Mouse (Mus musculus): Measurements from ENCODE around the gene Poln. TPM values are rescaled to one million over a fixed set of nuclear protein-coding genes. Genes with fewer than 3 reads are reported as not detected.

Poln gene
- total and polyA plus RNA-seq, 2 experiments from 2014 or later, result 0.16 to 0.69 TPM

DNA sequence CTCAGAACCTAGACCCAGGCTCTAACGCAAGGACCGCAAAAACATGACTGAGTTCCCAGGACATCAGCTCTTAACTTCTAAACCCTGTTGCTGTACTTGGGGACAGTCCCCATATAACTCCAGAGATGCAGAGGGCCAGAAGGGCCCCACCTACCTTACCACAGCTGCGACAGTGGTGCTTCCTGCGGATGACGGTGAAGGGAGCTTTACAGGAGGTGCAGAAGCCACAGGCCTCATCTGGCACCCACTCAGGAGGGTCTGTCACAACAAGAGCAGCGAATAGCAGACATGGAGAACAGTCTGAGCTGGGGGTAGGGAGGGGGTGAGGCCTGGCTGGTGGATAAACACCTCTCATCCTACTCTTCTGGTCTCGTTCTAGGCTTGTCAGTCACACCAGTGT, 27.2 kb upstream of the Poln start:
- TF ChIP-seq CTCF (IDR thresholded peaks at IDR 0.05; ENCODE audit: low read depth), result no peak
- 0 out of 2 replicates have a peak, but pooled peaks cover 3% of the 10 kb centered on the region for H3K4me1 ChIP-seq (ENCODE audit: insufficient read depth, low read length)
- WGBS, result 87% methylated on average over 7 of the region's 7 CpGs
- no peak overlapping the region for H3K4me3 ChIP-seq (ENCODE audit: low read length)
- ATAC-seq (no peak), DNase-seq (ENCODE audit: low spot score) (no peak)
- no peak overlapping the region for H3K4me2 ChIP-seq (ENCODE audit: low read depth, low read length)
- H3K27ac ChIP-seq, result peak overlapping the region; percentile 8; the same call in 1 of the 2 replicates
- H3K27me3 ChIP-seq (ENCODE audit: insufficient read depth, low read length), result no peaks in the 10 kb centered on the region
- H3K9ac ChIP-seq (replicated peaks; ENCODE audit: low read length), result no peak overlapping the region
- H3K36me3 ChIP-seq (ENCODE audit: insufficient read depth, low read length), result no peaks in the 10 kb centered on the region
- no peaks in the 10 kb centered on the region for H3K9me3 ChIP-seq (ENCODE audit: low read length)

DNA sequence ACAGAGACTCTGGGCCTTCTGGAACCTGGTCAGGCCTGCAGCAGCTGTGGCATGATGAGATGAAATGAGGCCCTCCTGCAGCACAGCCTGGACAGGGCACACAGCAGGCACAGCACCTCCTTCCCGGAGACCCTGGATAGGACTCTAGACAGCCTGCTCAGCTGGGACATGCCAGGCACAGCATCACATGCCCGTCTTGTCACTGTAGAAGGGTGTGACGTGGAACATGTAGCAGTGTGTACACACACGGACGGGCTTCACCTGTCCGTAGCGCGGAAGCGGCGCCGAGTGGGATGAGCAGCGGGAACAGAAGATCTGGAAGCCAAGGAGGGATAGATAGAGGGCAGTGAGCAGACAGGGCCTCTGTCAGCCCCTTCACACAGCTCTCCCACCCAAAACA, 26.5 kb upstream of the Poln start:
- Histone ChIP-seq H3K4me2 (ENCODE audit: low read depth, low read length) (no peak overlapping the region), H3K4me1 (ENCODE audit: insufficient read depth, low read length) (no peaks in the 10 kb centered on the region), H3K27me3 (ENCODE audit: insufficient read depth, low read length) (no peaks in the 10 kb centered on the region), H3K27ac (no peak overlapping the region), H3K4me3 (ENCODE audit: low read length) (no peak overlapping the region), H3K9ac (replicated peaks; ENCODE audit: low read length) (no peak overlapping the region), H3K36me3 (ENCODE audit: insufficient read depth, low read length) (no peaks in the 10 kb centered on the region), H3K9me3 (ENCODE audit: low read length) (no peaks in the 10 kb centered on the region)
- TF ChIP-seq CTCF (IDR thresholded peaks at IDR 0.05; ENCODE audit: low read depth), result no peak
- WGBS, result 95% methylated on average over 12 of the region's 12 CpGs
- ATAC-seq (no peak), DNase-seq (ENCODE audit: low spot score) (no peak)

DNA sequence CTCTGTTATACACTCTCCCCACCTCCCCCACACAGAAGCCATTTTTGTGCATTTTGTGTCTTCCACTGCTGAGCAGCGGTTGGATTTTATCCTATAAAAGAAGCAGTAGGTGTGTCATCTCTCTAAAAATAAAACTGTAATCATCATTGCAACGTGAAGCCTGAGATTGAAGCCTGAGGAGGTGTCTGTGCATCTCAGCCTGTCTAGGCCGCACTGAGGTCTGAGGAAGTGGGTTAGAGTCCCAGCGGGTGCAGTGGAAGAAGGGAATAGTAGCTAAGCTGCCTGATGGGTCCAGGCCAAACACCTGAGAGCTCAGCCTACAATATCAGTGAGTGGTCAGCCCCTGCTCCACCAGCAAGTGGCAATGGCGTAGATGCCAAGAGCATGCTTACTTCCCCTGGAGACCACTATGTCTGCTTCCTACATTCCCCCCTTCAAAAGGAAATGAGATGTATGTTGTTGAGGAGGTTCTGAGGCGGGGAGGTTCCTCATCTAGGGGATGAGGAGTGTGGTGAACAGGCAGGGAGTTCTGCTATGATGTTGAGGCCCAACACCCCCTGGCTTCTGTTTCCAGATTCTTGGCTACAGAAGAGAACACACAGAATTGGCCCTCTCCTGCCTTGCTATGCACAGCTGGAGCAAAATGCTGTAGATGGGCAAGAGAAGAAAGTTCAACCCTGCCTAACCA, 25.9 kb upstream of the Poln start:
- Histone ChIP-seq H3K36me3 (ENCODE audit: insufficient read depth, low read length) (no peaks in the 10 kb centered on the region), H3K27ac (no peak overlapping the region), H3K27me3 (ENCODE audit: insufficient read depth, low read length) (no peaks in the 10 kb centered on the region), H3K4me3 (ENCODE audit: low read length) (no peak overlapping the region), H3K4me1 (ENCODE audit: insufficient read depth, low read length) (no peaks in the 10 kb centered on the region), H3K9ac (replicated peaks; ENCODE audit: low read length) (no peak overlapping the region), H3K9me3 (ENCODE audit: low read length) (no peaks in the 10 kb centered on the region), H3K4me2 (ENCODE audit: low read depth, low read length) (no peak overlapping the region)
- ATAC-seq (no peak), DNase-seq (ENCODE audit: low spot score) (no peak)
- TF ChIP-seq CTCF (IDR thresholded peaks at IDR 0.05; ENCODE audit: low read depth), result no peak
- WGBS, result 81% methylated on average over 6 of the region's 6 CpGs

DNA sequence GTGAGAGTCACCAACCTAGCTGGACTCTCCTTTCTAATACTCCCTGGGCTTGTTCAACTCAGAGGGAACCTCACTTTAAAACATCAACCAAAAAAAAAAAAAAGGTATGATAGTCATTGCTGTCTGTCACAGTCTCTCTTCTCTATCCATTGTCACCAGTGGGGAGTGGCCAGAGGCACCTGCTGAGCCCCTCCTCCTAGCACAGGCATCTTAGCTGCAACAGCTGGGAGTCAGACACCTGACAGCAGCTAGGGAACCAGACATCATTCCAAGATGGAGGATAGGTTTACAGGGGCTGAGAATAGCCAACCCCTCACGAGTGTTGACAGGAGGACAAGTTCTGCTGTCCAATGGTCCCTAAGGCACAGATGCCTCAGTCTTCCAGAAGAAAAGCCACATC, 25.2 kb upstream of the Poln start:
- Histone ChIP-seq H3K27me3 (ENCODE audit: insufficient read depth, low read length) (no peaks in the 10 kb centered on the region), H3K27ac (no peak overlapping the region)
- TF ChIP-seq CTCF (IDR thresholded peaks at IDR 0.05; ENCODE audit: low read depth), result no peak

DNA sequence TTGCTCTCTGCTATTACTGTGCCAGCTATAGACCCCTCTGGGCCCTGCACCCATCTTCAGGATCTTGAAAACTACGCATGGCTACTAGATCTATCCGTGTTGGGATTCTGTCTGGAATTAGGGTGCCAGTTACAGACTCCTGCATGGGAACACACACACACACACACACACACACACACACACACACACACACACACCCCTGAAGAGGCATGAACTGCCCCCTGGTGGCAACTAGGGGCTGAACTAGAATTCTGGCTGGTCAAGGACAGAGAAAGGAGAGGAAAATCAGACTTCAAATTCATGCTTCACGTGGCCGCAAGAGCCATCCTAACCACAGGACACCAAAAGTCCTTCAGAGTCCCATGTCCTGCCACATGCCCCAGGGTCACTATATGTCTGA, 22.6 kb upstream of the Poln start:
- Histone ChIP-seq H3K36me3 (ENCODE audit: insufficient read depth, low read length) (no peaks in the 10 kb centered on the region), H3K27ac (no peak overlapping the region), H3K4me2 (ENCODE audit: low read depth, low read length) (no peak overlapping the region), H3K9ac (replicated peaks; ENCODE audit: low read length) (no peak overlapping the region), H3K4me1 (ENCODE audit: insufficient read depth, low read length) (peaks cover 4% of the 10 kb centered on the region; the same call in 1 of the 2 replicates), H3K27me3 (ENCODE audit: insufficient read depth, low read length) (no peaks in the 10 kb centered on the region), H3K4me3 (ENCODE audit: low read length) (no peak overlapping the region), H3K9me3 (ENCODE audit: low read length) (no peaks in the 10 kb centered on the region)
- ATAC-seq (no peak), DNase-seq (ENCODE audit: low spot score) (peak; percentile 43)
- TF ChIP-seq CTCF (IDR thresholded peaks at IDR 0.05; ENCODE audit: low read depth), result peak; percentile 70
- 78% methylated on average over 4 of the region's 4 CpGs for WGBS

More for the DNA sequence above, 25.2 kb upstream of the Poln start:
- 43% methylated on average over 1 of the region's 1 CpGs for WGBS
- no peaks in the 10 kb centered on the region for H3K36me3 ChIP-seq (ENCODE audit: insufficient read depth, low read length)
- no peak for ATAC-seq
- DNase-seq (ENCODE audit: low spot score), result no peak
- no peak overlapping the region for H3K4me2 ChIP-seq (ENCODE audit: low read depth, low read length)
- H3K9me3 ChIP-seq (ENCODE audit: low read length), result no peaks in the 10 kb centered on the region
- H3K9ac ChIP-seq (replicated peaks; ENCODE audit: low read length), result no peak overlapping the region
- H3K4me3 ChIP-seq (ENCODE audit: low read length), result no peak overlapping the region
- H3K4me1 ChIP-seq (ENCODE audit: insufficient read depth, low read length), result no peaks in the 10 kb centered on the region

DNA sequence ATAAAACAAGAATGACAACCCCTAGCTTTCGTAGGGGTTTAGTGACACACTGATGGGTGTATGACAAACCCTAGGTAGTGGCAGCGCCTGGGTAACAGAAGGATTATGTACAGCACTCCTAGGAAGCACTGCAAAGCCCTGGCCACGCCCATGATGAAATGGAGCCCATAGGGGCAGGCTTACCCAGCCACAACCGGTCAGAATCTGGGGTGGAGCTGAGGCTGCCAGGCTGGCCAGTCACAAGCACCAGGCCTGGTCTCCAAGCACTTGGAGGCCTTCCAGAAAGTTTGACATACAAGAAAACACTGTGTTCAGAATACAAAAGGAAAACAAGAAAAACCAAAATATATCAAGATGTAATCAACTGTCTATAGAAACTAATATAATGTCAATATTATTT, 21.8 kb upstream of the Poln start:
- Histone ChIP-seq H3K9me3 (ENCODE audit: low read length) (no peaks in the 10 kb centered on the region), H3K27ac (no peak overlapping the region), H3K4me2 (ENCODE audit: low read depth, low read length) (no peak overlapping the region), H3K27me3 (ENCODE audit: insufficient read depth, low read length) (no peaks in the 10 kb centered on the region), H3K4me3 (ENCODE audit: low read length) (no peak overlapping the region), H3K9ac (replicated peaks; ENCODE audit: low read length) (no peak overlapping the region), H3K36me3 (ENCODE audit: insufficient read depth, low read length) (no peaks in the 10 kb centered on the region), H3K4me1 (ENCODE audit: insufficient read depth, low read length) (peaks cover 11% of the 10 kb centered on the region)
- ATAC-seq, result no peak
- DNase-seq (ENCODE audit: low spot score), result peak; percentile 49
- no peak for TF ChIP-seq CTCF (IDR thresholded peaks at IDR 0.05; ENCODE audit: low read depth)
- 47% methylated on average over 4 of the region's 4 CpGs for WGBS

DNA sequence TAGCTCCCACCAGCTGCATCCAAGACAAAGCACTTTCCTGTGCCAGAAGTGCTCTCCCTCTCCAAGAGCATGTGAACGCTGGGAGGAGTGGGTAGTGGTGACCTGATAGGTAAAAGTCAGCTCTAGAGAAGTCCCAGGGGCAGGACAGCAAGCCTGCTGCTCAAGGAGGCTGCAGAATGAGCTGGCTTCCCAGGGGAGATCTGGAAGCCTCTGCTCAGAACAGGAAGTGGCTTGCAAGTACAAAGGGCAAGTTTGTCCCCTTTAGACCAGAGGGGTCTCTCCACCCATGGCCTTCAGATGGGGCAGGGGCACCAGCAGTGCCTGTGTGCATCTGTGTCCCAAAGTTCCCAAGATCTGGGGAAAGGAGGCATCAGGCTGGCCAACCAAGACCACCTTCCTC, 20.3 kb upstream of the Poln start:
- no peak for DNase-seq (ENCODE audit: low spot score)
- Histone ChIP-seq H3K36me3 (ENCODE audit: insufficient read depth, low read length) (no peaks in the 10 kb centered on the region), H3K9me3 (ENCODE audit: low read length) (no peaks in the 10 kb centered on the region), H3K9ac (replicated peaks; ENCODE audit: low read length) (no peak overlapping the region), H3K4me1 (ENCODE audit: insufficient read depth, low read length) (peaks cover 24% of the 10 kb centered on the region), H3K27me3 (ENCODE audit: insufficient read depth, low read length) (no peaks in the 10 kb centered on the region), H3K4me3 (ENCODE audit: low read length) (no peak overlapping the region), H3K4me2 (ENCODE audit: low read depth, low read length) (no peak overlapping the region), H3K27ac (no peak overlapping the region)
- no peak for ATAC-seq
- WGBS, result 61% methylated on average over 1 of the region's 1 CpGs
- no peak for TF ChIP-seq CTCF (IDR thresholded peaks at IDR 0.05; ENCODE audit: low read depth)
